Mouse (Mus musculus): ENCODE results near the gene Frmd8. TPM values are rescaled to one million over a fixed set of nuclear protein-coding genes. Genes with fewer than 3 reads are reported as not detected.

Frmd8 gene
- total RNA-seq (2023), result 152 TPM

GRCm38 (mm10) chr19:5874969-5875480 is at the start of gene Frmd8:
Gene Frmd8 (minus strand): TSS chr19:5875274.

GRCm38 (mm10) chr19:5924713-5925093 is 49.6 kb upstream of the Frmd8 start, which contains the start of gene Cdc42ep2:
Gene Cdc42ep2 (minus strand): TSS chr19:5924816.

GRCm38 (mm10) chr19:5913007-5913719 is 38.1 kb upstream of the Frmd8 start, which contains the start of gene Dpf2:
Gene Dpf2 (minus strand): TSS chr19:5913010.

GRCm38 (mm10) chr19:5894002-5894678 is 19.1 kb upstream of the Frmd8 start, which contains the start of gene Tigd3:
Gene Tigd3 (minus strand): TSS chr19:5894149.

GRCm38 (mm10) chr19:5877618-5878361 is 2.7 kb upstream of the Frmd8 start, which contains the start of gene Slc25a45:
Gene Slc25a45 (plus strand): TSS chr19:5877808.

Other genes with a start within 250 kb of the Frmd8 start
- 118 TPM for gene Rela, start 237.8 kb downstream of the Frmd8 start, total RNA-seq (2023)
- 184 TPM for gene Sipa1, start 211.6 kb downstream of the Frmd8 start, total RNA-seq (2023)
- gene Map3k11, start 186.5 kb downstream of the Frmd8 start, total RNA-seq (2023), result 53.9 TPM
- gene Pcnx3, start 186.4 kb downstream of the Frmd8 start, total RNA-seq (2023), result 165 TPM
- not detected for gene Kcnk7, start 170.9 kb downstream of the Frmd8 start, total RNA-seq (2023)
- gene Ehbp1l1, start 149.0 kb downstream of the Frmd8 start, total RNA-seq (2023), result 24.1 TPM
- gene Fam89b, start 145.6 kb downstream of the Frmd8 start, total RNA-seq (2023), result 25.9 TPM
- not detected for gene Ltbp3, start 134.4 kb downstream of the Frmd8 start, total RNA-seq (2023)
- gene Scyl1, start 103.9 kb downstream of the Frmd8 start, total RNA-seq (2023), result 55.4 TPM
- 20.8 TPM for gene Slc25a45, start 2.5 kb upstream of the Frmd8 start, total RNA-seq (2023)
- 1.7 TPM for gene Tigd3, start 18.9 kb upstream of the Frmd8 start, total RNA-seq (2023)
- 147 TPM for gene Dpf2, start 37.7 kb upstream of the Frmd8 start, total RNA-seq (2023)
- 0.67 TPM for gene Cdc42ep2, start 49.5 kb upstream of the Frmd8 start, total RNA-seq (2023)
- gene Pola2, start 88.9 kb upstream of the Frmd8 start, total RNA-seq (2023), result 63.5 TPM
- not detected for gene Slc22a20, start 110.9 kb upstream of the Frmd8 start, total RNA-seq (2023)
- 143 TPM for gene Capn1, start 140.6 kb upstream of the Frmd8 start, total RNA-seq (2023)
- gene Syvn1, start 171.3 kb upstream of the Frmd8 start, total RNA-seq (2023), result 46.9 TPM
- gene Mrpl49, start 182.5 kb upstream of the Frmd8 start, total RNA-seq (2023), result 18.0 TPM
- gene Fau, start 182.6 kb upstream of the Frmd8 start, total RNA-seq (2023), result 3,401 TPM
- gene Znhit2, start 185.9 kb upstream of the Frmd8 start, total RNA-seq (2023), result 11.9 TPM
- 18.8 TPM for gene Tm7sf2, start 193.1 kb upstream of the Frmd8 start, total RNA-seq (2023)
- gene Vps51, start 202.0 kb upstream of the Frmd8 start, total RNA-seq (2023), result 110 TPM
- not detected for gene Tmem262, start 204.8 kb upstream of the Frmd8 start, total RNA-seq (2023)
- gene Gm28374, start 207.0 kb upstream of the Frmd8 start, total RNA-seq (2023), result not detected
- 44.0 TPM for gene Zfpl1, start 209.7 kb upstream of the Frmd8 start, total RNA-seq (2023)
- gene Cdca5, start 209.7 kb upstream of the Frmd8 start, total RNA-seq (2023), result 0.89 TPM
- not detected for gene AC131692.1, start 219.1 kb upstream of the Frmd8 start, total RNA-seq (2023)
- gene Naaladl1, start 230.5 kb upstream of the Frmd8 start, total RNA-seq (2023), result not detected
- 9.6 TPM for gene Sac3d1, start 243.4 kb upstream of the Frmd8 start, total RNA-seq (2023)